Mouse (Mus musculus) embryonic facial prominence, embryonic 14.5 days (tissue): ENCODE results near the gene Prodh2. TPM values are rescaled to one million over a fixed set of nuclear protein-coding genes. Genes with fewer than 3 reads are reported as not detected.
"Not testable (repeated sequence)": the region's sequence is repeated elsewhere in the genome, so short reads cannot be mapped to it uniquely, and the experiment has no call there.

Experiments used
- ATAC-seq: fragments of 200-750 bp; cut with Nextera tagmentation; 2 replicates; pipeline ENCODE4 v1.8.0; 2017; ENCODE audit warnings: low read depth, moderate number of reproducible peaks, moderate TSS enrichment
- DNase-seq: peaks from one replicate; pipeline ENCODE4 v3.0.0-alpha.2; 2015; ENCODE audit warnings: low spot score
- H3K27ac ChIP-seq: fragments of 300-500 bp; sonication (generic); replicated peaks from 2 replicates; pipeline ENCODE4 v1.5.1; 2014; ENCODE audit warnings: low read depth, mild to moderate bottlenecking, low read length, moderate library complexity
- H3K27me3 ChIP-seq: fragments of 300-500 bp; sonication (generic); replicated peaks from 2 replicates; pipeline ENCODE4 v1.6.1; 2014; ENCODE audit warnings: low read length; ENCODE audit not compliant: control insufficient read depth, insufficient read depth
- H3K36me3 ChIP-seq: fragments of 300-500 bp; sonication (generic); 2 replicates; pipeline ENCODE4 v1.6.1; 2014; ENCODE audit warnings: low read length, mixed read lengths; ENCODE audit not compliant: control insufficient read depth, insufficient read depth
- H3K4me1 ChIP-seq: fragments of 300-500 bp; sonication (generic); 2 replicates; pipeline ENCODE4 v1.6.1; 2014; ENCODE audit warnings: antibody characterized with exemption, low read length; ENCODE audit not compliant: control insufficient read depth, insufficient read depth
- H3K4me2 ChIP-seq: fragments of 300-500 bp; sonication (generic); 2 replicates; pipeline ENCODE4 v1.6.1; 2014; ENCODE audit warnings: low read depth, mild to moderate bottlenecking, low read length, moderate library complexity, mixed read lengths
- H3K4me3 ChIP-seq: fragments of 300-500 bp; sonication (generic); 2 replicates; pipeline ENCODE4 v1.5.1; 2014; ENCODE audit warnings: low read depth, mild to moderate bottlenecking, low read length
- H3K9ac ChIP-seq: fragments of 300-500 bp; sonication (generic); 2 replicates; pipeline ENCODE4 v1.6.1; 2014; ENCODE audit warnings: low read depth, mild to moderate bottlenecking, low read length, moderate library complexity, mixed read lengths
- H3K9me3 ChIP-seq: fragments of 300-500 bp; sonication (generic); 2 replicates; pipeline ENCODE4 v1.6.1; 2016; ENCODE audit warnings: low read length; ENCODE audit not compliant: control insufficient read depth
- WGBS: fragments of 180-500 bp; shearing (Covaris S2); extraction: QIAGEN DNeasy Blood & Tissue Kit; methylation state at CpG from one replicate; pipeline ENCODE4 v1.1.7; 2014; 5-methylcytosine and 5-hydroxymethylcytosine counted together
- polyA plus RNA-seq: library from polyadenylated mRNA; unstranded; fragments of >200 nt; fragmentation: Nextera tagmentation; extraction: Ambion mirVana; gene quantifications from 2 replicates; pipeline ENCODE4 v1.2.1, GENCODE M21; 2014

The Prodh2 gene
- polyA plus RNA-seq, 1 experiment from 2014 or later = not detected

DNA sequence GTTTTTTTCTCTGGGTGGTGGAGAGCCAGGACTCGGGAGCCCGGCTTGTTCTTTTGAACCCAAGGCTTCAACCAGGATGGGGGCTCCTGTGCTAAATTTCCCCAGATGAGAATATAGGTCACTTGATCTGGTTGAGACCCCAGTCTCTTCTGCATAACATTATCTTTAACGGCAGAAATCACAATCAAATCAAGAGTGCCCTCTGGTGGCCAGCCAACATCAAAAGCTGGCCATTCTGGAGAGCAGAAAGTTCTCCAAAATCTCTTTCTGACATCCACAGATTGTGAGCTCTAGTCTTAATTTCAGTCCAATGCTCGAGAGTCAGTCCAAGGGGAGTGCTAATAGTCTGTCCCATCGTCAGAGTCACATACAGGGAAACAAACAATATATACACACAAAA lies 7.7 kb downstream of the Prodh2 start:
- H3K27me3 ChIP-seq, H3K4me2 ChIP-seq, H3K4me1 ChIP-seq, H3K9me3 ChIP-seq, H3K27ac ChIP-seq, H3K4me3 ChIP-seq, H3K36me3 ChIP-seq, ATAC-seq, H3K9ac ChIP-seq, DNase-seq: not testable (repeated sequence)
- WGBS = 80% methylated on average over 5 of the region's 5 CpGs

DNA sequence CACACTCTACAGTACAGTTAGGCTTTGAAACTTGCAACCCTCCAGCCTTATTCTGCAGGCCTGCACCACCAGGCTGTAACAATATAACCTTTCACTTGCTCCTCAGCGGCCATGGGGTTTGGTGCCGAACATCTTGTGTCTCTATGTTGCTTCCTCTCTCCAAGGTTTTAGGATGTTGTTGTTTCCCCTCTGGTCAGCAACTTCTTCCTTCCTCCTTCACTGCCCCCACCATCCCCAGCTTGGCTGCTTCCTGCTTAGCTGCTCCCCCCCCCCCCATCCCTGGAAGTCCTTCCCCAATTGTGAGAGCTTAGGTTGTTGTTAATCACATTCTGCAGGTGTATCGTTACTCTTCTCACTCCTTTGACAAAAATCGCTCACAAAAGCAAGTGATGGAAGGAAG lies 14.6 kb downstream of the Prodh2 start:
- WGBS = 65% methylated on average over 4 of the region's 4 CpGs
- Histone ChIP-seq H3K27ac (no peak overlapping the region), H3K4me2 (no peak overlapping the region), H3K4me1 (no peaks in the 10 kb centered on the region), H3K4me3 (no peak overlapping the region), H3K9ac (no peak overlapping the region), H3K36me3 (no peaks in the 10 kb centered on the region), H3K9me3 (no peaks in the 10 kb centered on the region), H3K27me3 (no peaks in the 10 kb centered on the region)
- no peak for DNase-seq
- no peak for ATAC-seq

DNA sequence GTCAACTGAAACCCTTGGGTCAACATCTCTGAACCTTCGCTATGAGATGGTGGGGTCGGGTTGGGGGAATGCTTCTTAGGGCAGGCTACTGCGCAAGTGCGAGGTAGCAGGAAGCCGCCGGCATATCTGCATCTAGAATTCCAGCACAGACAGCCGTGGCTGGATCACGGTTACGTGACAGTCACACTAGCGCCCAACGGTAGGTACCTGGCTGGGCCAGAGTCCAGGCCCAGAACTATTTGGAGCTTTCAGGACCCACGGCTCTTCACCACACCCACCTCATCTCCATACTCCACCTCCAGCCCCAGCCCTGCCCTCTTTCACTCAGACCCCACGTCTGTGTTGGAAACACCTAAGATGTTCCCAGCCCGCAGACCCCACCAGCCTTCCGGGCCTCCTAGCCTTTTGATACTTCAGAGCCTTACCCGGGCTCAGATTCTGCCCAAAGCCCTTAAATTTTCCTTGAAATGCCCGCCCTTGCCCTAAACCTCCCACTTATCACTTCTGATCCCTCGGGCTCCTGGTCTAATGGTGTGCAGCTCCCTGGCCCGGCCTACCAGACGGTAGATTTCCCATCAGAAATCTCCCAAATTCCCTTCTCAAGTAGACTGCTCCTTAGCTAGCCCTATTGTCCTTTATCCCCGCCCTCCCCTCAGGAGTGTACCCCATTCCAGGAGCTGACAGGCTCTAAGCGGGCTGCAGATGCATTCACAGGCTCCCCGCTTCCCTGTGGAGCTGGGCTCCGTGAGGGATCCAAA lies 21.8 kb downstream of the Prodh2 start:
- Histone ChIP-seq H3K9me3 (no peaks in the 10 kb centered on the region), H3K4me1 (no peaks in the 10 kb centered on the region), H3K27ac (no peak overlapping the region), H3K9ac (no peak overlapping the region), H3K4me2 (no peak overlapping the region), H3K4me3 (no peak overlapping the region), H3K27me3 (no peaks in the 10 kb centered on the region), H3K36me3 (no peaks in the 10 kb centered on the region)
- 48% methylated on average over 23 of the region's 24 CpGs for WGBS
- DNase-seq = no peak
- ATAC-seq = no peak

DNA sequence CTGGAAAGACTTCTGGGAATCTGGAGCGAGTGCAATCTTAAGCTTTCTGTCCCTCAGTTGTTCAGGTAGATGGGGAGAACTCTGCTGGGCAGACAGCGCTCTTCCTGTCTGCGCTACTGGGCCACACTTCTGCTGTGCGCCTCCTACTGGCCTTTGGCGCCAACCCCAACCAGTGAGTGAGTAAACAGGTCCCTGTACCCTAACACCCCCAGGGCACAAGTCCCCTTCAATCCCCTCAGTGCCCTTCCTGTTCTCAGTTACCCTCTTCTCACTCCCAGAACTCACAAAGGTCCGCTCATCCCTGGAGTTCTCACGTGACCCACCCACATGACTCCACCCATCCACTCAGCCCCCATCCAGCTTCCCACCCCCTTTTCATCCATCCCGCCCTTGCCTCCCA lies 24.9 kb downstream of the Prodh2 start:
- no peak for ATAC-seq
- no peak for DNase-seq
- peaks cover 4% of the 10 kb centered on the region; the same call in 1 of the 2 replicates for H3K36me3 ChIP-seq
- no peak overlapping the region for H3K4me3 ChIP-seq
- no peak overlapping the region for H3K27ac ChIP-seq
- no peak overlapping the region for H3K9ac ChIP-seq
- H3K4me1 ChIP-seq = no peaks in the 10 kb centered on the region
- no peaks in the 10 kb centered on the region for H3K27me3 ChIP-seq
- 31% methylated on average over 8 of the region's 8 CpGs for WGBS
- no peaks in the 10 kb centered on the region for H3K9me3 ChIP-seq
- no peak overlapping the region for H3K4me2 ChIP-seq

DNA sequence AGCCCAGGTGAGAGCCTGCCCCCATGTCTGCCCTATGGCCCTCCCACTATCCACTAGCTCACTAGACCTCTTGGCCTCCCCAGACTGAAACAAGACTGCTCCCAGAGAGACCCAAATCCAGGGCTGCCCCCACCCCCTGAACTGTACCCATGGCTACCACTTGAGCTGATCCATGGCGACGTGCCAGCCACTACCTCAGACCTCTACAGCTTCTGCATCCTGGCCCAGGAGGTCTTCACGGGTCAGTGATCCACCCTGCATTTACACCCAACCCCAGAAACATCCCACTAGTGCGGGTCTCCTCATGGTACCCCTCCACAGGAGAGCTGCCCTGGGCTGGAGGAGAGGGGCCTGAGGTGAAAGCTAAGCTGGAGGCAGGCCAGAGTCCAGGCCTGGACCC lies 27.0 kb downstream of the Prodh2 start:
- Histone ChIP-seq H3K4me3 (no peak overlapping the region), H3K36me3 (peaks cover 18% of the 10 kb centered on the region; the same call in 1 of the 2 replicates), H3K4me1 (no peaks in the 10 kb centered on the region), H3K9ac (no peak overlapping the region), H3K27me3 (no peaks in the 10 kb centered on the region), H3K9me3 (no peaks in the 10 kb centered on the region), H3K4me2 (no peak overlapping the region), H3K27ac (no peak overlapping the region)
- ATAC-seq = no peak
- WGBS = 66% methylated on average over 4 of the region's 4 CpGs
- DNase-seq = no peak

DNA sequence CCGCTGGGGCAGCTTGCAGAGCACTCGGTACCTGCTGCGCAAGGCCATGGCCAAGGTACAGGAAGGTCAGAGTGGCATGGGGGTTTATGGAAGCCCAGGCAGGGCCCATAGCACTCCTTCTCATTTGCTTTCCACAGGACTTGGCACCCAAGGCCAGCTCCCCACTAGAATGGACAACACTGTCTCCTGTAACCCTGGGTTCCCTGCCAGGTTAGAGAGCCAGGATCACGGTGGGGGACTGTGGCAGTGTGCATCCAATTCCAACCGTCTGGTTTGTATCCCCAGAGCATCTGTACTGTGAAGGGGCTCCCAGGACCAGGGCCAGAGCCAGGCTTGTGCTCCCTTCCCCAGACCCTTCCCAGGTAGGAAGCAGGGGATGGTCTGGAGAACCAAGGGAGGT lies 27.4 kb downstream of the Prodh2 start:
- Histone ChIP-seq H3K4me1 (0 out of 2 replicates have a peak, but pooled peaks cover under 1% of the 10 kb centered on the region), H3K9ac (no peak overlapping the region), H3K4me3 (no peak overlapping the region), H3K27ac (no peak overlapping the region), H3K36me3 (peaks cover 18% of the 10 kb centered on the region; the same call in 1 of the 2 replicates), H3K9me3 (no peaks in the 10 kb centered on the region), H3K4me2 (no peak overlapping the region), H3K27me3 (no peaks in the 10 kb centered on the region)
- no peak for DNase-seq
- 84% methylated on average over 5 of the region's 5 CpGs for WGBS
- ATAC-seq = no peak

DNA sequence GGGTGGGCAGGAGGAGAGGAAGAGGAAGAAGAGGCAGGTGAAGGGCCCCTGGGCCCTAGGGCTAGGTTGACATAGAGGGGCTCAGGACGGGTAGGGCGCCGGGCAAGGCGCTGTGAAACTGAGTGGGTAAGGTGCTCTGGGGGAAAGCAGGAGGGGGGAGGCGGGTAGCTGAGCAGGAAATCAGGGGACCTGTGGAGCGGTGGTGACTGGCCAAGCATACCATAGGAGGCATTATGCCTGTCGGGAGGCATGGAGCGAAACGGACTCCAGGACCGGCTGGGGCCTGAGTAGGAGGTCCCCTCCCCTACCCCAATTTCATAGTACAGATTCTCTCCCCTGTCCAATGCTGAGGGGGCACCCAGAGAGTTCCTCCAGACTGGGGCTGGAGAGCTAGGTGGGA lies 29.4 kb downstream of the Prodh2 start:
- Histone ChIP-seq H3K27me3 (no peaks in the 10 kb centered on the region), H3K9ac (no peak overlapping the region), H3K9me3 (no peaks in the 10 kb centered on the region), H3K36me3 (peaks cover 27% of the 10 kb centered on the region), H3K4me3 (no peak overlapping the region), H3K4me1 (0 out of 2 replicates have a peak, but pooled peaks cover 11% of the 10 kb centered on the region), H3K27ac (no peak overlapping the region), H3K4me2 (no peak overlapping the region)
- WGBS = 77% methylated on average over 10 of the region's 10 CpGs
- ATAC-seq (no peak), DNase-seq (no peak)

DNA sequence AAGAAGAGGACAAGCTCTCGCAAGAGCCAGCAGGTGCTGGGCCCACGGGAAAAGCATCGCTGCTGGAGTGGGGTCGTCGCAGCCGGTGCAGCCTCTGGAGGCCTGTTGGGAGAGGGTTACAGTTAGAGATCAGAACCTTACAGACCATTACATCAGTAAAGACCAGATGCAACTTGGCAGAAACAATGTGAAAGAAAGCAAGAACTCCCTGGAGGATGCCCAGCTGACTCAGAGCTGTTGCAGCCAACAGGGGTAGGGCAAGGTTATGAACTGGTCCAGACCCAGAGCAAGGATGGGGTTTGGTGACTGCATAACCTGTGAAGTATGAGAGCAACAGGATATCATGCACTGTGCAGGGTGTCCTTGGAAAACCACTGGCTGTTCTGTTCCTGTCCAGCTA lies 31.1 kb downstream of the Prodh2 start:
- H3K4me1 ChIP-seq = 0 out of 2 replicates have a peak, but pooled peaks cover 11% of the 10 kb centered on the region
- peaks cover 43% of the 10 kb centered on the region for H3K36me3 ChIP-seq
- DNase-seq (no peak), ATAC-seq (no peak)
- no peaks in the 10 kb centered on the region for H3K27me3 ChIP-seq
- no peak overlapping the region for H3K27ac ChIP-seq
- H3K4me3 ChIP-seq = no peak overlapping the region
- WGBS = 73% methylated on average over 6 of the region's 6 CpGs
- H3K9ac ChIP-seq = no peak overlapping the region
- no peak overlapping the region for H3K4me2 ChIP-seq
- no peaks in the 10 kb centered on the region for H3K9me3 ChIP-seq

DNA sequence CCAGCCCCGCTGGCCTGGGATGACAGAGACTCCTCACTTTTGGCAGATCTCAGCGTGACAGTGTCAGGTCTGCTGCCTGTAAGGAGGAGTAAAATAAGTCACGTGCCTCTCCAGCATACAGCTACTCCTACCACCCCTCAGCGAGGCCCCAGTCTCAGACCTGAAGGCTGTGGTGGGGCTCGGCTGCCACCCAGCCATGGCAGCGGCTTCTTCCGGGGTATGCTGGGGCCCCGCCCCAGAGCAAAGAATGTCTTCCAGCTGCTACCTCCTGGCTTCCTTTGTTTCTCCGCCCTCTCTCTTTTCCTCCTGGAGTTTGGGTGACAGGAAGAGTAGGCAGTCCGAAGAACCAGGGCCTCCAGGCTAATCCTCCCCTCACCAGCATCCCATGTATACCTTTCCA lies 32.5 kb downstream of the Prodh2 start:
- 23% methylated on average over 10 of the region's 10 CpGs for WGBS
- peak overlapping the region; percentile 47 for H3K4me2 ChIP-seq
- 0 out of 2 replicates have a peak, but pooled peaks cover 11% of the 10 kb centered on the region for H3K4me1 ChIP-seq
- H3K36me3 ChIP-seq = peaks cover 58% of the 10 kb centered on the region
- peak overlapping the region; percentile 48 for H3K27ac ChIP-seq
- no peaks in the 10 kb centered on the region for H3K27me3 ChIP-seq
- peak overlapping the region; percentile 35; the same call in 1 of the 2 replicates for H3K9ac ChIP-seq
- peak; percentile 65 for DNase-seq
- peak overlapping the region; percentile 18 for H3K4me3 ChIP-seq
- peak; percentile 47 for ATAC-seq
- no peaks in the 10 kb centered on the region for H3K9me3 ChIP-seq
